Mouse (Mus musculus) embryonic facial prominence, embryonic 15.5 days (tissue): Measurements from ENCODE around the gene Mxi1. TPM values are rescaled to one million over a fixed set of nuclear protein-coding genes. Genes with fewer than 3 reads are reported as not detected.

Experiments
- ATAC-seq: fragments of 200-750 bp; cut with Nextera tagmentation; 2 replicates; pipeline ENCODE4 v1.8.0; 2017; ENCODE audit warnings: low read depth, moderate TSS enrichment; ENCODE audit not compliant: insufficient number of reproducible peaks, low FRiP score, low TSS enrichment
- H3K27ac ChIP-seq: fragments of 300-500 bp; sonication (generic); replicated peaks from 2 replicates; pipeline ENCODE4 v1.5.1; 2015; ENCODE audit warnings: mild to moderate bottlenecking, inconsistent platforms
- H3K27me3 ChIP-seq: fragments of 300-500 bp; sonication (generic); 2 replicates; pipeline ENCODE4 v1.6.1; 2015; ENCODE audit warnings: inconsistent platforms
- H3K36me3 ChIP-seq: fragments of 300-500 bp; sonication (generic); 2 replicates; pipeline ENCODE4 v1.6.1; 2015; ENCODE audit warnings: mild to moderate bottlenecking, inconsistent platforms
- H3K4me1 ChIP-seq: fragments of 300-500 bp; sonication (generic); 2 replicates; pipeline ENCODE4 v1.6.1; 2015; ENCODE audit warnings: inconsistent platforms
- H3K4me2 ChIP-seq: fragments of 300-500 bp; sonication (generic); replicated peaks from 2 replicates; pipeline ENCODE4 v1.6.1; 2015; ENCODE audit warnings: mild to moderate bottlenecking, inconsistent platforms
- H3K4me3 ChIP-seq: fragments of 300-500 bp; sonication (generic); replicated peaks from 2 replicates; pipeline ENCODE4 v1.5.1; 2015; ENCODE audit warnings: mild to moderate bottlenecking, inconsistent platforms
- H3K9ac ChIP-seq: fragments of 300-500 bp; sonication (generic); 2 replicates; pipeline ENCODE4 v1.6.1; 2015; ENCODE audit warnings: inconsistent platforms
- H3K9me3 ChIP-seq: fragments of 300-500 bp; sonication (generic); replicated peaks from 2 replicates; pipeline ENCODE4 v1.6.1; 2016; ENCODE audit warnings: inconsistent platforms
- WGBS: fragments of 180-500 bp; shearing (Covaris S2); methylation state at CpG from one replicate; pipeline ENCODE4 v1.1.7; 2015; 5-methylcytosine and 5-hydroxymethylcytosine counted together
- polyA plus RNA-seq: library from polyadenylated mRNA; unstranded; fragments of >200 nt; fragmentation: Nextera tagmentation; extraction: Ambion mirVana; gene quantifications from 2 replicates; pipeline ENCODE4 v1.2.1, GENCODE M21; 2015

Gene Mxi1
- polyA plus RNA-seq, 1 experiment from 2014 or later = 47.9 TPM

DNA sequence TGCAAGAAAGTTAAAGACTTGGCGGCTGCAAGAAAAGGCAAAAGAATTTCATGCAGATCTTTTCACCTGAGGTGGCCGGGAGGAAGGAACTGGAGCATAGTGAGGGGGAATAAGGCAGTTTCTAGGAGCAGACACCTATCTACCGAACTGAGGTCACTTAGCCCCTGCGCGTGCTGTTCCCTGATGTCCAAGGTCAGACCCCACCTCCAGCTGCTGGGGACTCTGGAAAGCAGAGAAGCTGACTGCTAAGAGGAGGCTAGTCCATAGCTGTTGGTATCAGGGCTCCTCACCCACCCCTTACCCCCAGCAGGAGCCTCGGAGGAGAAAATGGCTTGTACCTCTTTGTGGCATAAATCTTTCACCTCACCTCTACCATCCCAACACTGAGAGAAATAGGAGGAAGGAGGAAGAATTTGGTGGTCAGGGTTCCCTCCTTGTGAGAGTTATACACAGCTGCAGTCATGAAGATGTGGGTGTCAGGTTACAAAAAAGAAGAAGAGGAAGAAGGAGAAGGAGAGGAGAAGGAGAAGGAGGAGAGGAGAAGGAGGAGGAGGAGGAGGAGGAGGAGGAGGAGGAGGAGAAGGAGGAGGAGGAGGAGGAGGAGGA is 111.4 kb downstream of the Mxi1 start:
- H3K4me2 ChIP-seq = peak overlapping the region; percentile 87
- no peaks in the 10 kb centered on the region for H3K9me3 ChIP-seq
- no peak overlapping the region for H3K9ac ChIP-seq
- peak overlapping the region; percentile 44; the same call in 1 of the 2 replicates for H3K27ac ChIP-seq
- no peak for ATAC-seq
- no peaks in the 10 kb centered on the region for H3K36me3 ChIP-seq
- peak overlapping the region; percentile 45 for H3K4me3 ChIP-seq
- H3K27me3 ChIP-seq = 0 out of 2 replicates have a peak, but pooled peaks cover 3% of the 10 kb centered on the region
- H3K4me1 ChIP-seq = peaks cover 10% of the 10 kb centered on the region; the same call in 1 of the 2 replicates
- 2% methylated on average over 6 of the region's 6 CpGs for WGBS

DNA sequence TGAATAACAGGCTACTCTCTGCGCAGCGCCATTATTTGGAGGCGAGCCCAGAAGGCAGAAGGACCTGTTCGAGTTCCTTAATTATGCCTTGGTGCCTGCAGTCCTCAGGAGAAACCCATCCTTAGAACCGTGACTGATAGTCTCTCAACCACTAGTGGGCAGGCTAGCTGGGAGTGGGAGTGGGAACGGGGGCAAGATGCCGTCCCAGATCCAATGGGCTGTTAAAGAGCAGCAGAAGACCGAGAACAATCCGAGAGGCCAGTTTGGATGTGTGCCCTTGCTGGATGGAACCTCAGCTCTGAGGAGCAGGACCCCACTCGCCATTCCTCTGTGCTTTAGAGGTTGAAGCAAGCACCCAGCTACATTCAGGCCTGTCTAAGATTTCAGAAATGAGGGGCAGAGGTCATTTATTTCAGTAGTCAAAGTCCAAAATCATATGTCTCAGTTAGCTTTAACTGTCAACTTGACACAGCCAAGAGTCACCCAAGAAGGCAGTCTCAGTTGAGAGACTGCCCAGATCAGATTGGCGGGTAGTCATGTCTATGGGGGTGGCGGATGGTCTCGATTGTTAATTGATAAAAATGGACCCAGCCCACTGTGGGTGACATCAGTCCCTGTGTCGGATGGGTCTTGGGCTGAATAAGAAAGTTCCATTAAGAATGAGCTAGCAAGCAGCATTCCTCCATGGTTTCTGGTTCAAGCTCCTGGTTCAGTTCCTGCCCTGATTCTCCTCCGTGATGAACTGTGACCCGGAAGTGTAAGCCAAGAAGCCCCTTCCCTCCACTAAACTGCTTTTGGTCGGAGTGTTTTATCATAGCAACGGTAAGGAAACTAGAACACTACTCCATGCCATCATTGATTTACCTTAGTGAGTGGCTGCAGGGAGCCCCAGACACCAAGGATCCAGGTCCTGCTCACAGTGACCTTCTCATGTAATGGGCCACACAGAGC is 112.3 kb downstream of the Mxi1 start:
- H3K9me3 ChIP-seq = no peaks in the 10 kb centered on the region
- no peak overlapping the region for H3K9ac ChIP-seq
- H3K36me3 ChIP-seq = no peaks in the 10 kb centered on the region
- H3K27me3 ChIP-seq = 0 out of 2 replicates have a peak, but pooled peaks cover 3% of the 10 kb centered on the region
- 69% methylated on average over 18 of the region's 18 CpGs for WGBS
- H3K4me3 ChIP-seq = no peak overlapping the region
- ATAC-seq = no peak
- H3K4me1 ChIP-seq = peaks cover 14% of the 10 kb centered on the region
- no peak overlapping the region for H3K27ac ChIP-seq
- no peak overlapping the region for H3K4me2 ChIP-seq

DNA sequence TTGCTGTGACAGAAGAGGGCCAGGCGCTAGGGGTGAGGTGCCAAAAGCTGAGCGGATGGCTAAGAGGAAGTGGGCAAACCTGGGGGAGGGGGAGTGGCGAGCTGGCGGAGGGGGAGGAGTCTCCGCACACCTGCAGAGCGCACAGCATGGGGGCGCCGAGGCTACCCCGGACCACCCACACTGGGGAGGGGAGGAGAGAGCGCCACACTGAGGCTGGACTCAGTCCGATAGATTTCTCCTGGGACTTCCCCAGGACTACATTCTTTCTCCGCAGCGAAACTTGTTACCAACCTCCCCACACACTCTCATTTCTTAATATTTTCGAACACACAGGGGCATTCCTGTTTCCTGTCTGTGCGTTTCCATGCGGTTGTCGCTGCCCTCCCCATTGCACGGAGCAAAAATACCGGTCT is 113.0 kb downstream of the Mxi1 start:
- H3K4me3 ChIP-seq = no peak overlapping the region
- WGBS = 23% methylated on average over 19 of the region's 19 CpGs
- no peaks in the 10 kb centered on the region for H3K9me3 ChIP-seq
- peaks cover 17% of the 10 kb centered on the region for H3K4me1 ChIP-seq
- H3K9ac ChIP-seq = no peak overlapping the region
- no peaks in the 10 kb centered on the region for H3K36me3 ChIP-seq
- H3K4me2 ChIP-seq = 0 out of 2 replicates have a peak overlapping the region, but pooled peaks have one; percentile 8
- H3K27ac ChIP-seq = no peak overlapping the region
- H3K27me3 ChIP-seq = 0 out of 2 replicates have a peak, but pooled peaks cover 3% of the 10 kb centered on the region
- no peak for ATAC-seq

DNA sequence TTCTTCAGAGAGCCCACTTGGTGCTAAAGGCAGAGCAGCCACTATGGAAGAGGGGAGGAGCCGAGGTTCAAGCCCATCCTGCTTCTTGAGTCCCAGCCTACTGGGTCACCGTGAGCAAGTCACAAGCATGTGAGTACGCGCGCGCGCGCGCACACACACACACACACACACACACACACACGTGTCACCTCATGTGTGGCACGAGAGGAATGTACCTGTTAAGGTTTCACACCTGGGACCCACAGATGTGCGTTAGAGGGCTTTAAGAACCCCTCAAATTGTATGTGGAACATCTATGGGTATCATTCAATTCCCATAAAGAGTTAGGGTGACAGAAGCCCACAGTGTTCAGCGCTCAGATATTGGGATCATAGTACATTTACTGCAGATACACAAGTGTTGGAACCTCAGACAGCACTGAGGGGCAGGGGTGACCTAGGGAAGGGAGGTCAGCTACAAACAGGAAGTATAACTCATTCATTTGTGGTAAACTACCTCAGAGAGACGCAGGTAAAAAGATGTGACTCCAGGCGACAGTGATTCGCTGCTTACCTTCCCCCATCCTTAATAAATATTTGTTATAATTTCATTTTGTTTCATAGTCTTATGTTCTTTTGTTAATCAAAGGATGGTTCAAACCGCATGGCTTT is 113.6 kb downstream of the Mxi1 start:
- WGBS = 62% methylated on average over 17 of the region's 17 CpGs
- H3K36me3 ChIP-seq = no peaks in the 10 kb centered on the region
- no peak for ATAC-seq

DNA sequence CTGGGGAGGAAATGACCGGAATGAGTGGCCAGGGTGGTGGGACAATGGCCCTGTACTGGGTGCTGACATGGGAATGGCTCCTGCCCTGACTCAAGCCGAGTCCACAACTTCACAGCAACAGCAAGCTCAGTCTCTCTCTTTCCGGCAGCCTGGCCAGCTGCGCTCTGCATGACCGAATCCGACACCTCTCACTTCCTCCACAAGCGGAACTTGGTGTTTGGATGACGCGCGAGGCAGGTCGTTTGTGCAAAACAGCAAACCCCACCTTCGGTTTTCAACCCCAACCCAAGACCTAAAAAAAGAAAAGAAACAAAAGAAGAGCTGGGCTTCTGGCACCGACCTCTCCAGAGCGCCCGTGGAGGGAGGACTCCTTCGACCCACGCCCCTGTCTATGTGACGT is 114.3 kb downstream of the Mxi1 start:
- Histone ChIP-seq H3K36me3 (no peaks in the 10 kb centered on the region), H3K4me1 (peaks cover 17% of the 10 kb centered on the region), H3K27ac (no peak overlapping the region), H3K27me3 (0 out of 2 replicates have a peak, but pooled peaks cover 3% of the 10 kb centered on the region), H3K4me2 (no peak overlapping the region), H3K9me3 (no peaks in the 10 kb centered on the region), H3K9ac (no peak overlapping the region), H3K4me3 (no peak overlapping the region)
- ATAC-seq = no peak
- 68% methylated on average over 18 of the region's 18 CpGs for WGBS

More for the DNA sequence above, 113.6 kb downstream of the Mxi1 start:
- no peaks in the 10 kb centered on the region for H3K9me3 ChIP-seq
- H3K27ac ChIP-seq = no peak overlapping the region
- H3K27me3 ChIP-seq = 0 out of 2 replicates have a peak, but pooled peaks cover 3% of the 10 kb centered on the region
- H3K4me1 ChIP-seq = peaks cover 17% of the 10 kb centered on the region
- H3K9ac ChIP-seq = no peak overlapping the region
- no peak overlapping the region for H3K4me3 ChIP-seq
- H3K4me2 ChIP-seq = no peak overlapping the region

Other genes starting within 250 kb of the Mxi1 start
- 73.1 and 79.4 TPM in 2 replicates for gene Add3, start 170.1 kb upstream of the Mxi1 start, polyA plus RNA-seq
- not detected in 2 replicates for gene Gm10197, start 61.2 kb downstream of the Mxi1 start, polyA plus RNA-seq
- gene Smndc1, start 80.1 kb downstream of the Mxi1 start, polyA plus RNA-seq = 34.7 and 41.6 TPM in 2 replicates
- gene Dusp5, start 218.6 kb downstream of the Mxi1 start, polyA plus RNA-seq = 3.1 and 4.0 TPM in 2 replicates